Mouse (Mus musculus): Measurements from ENCODE around the gene Heca. TPM values are rescaled to one million over a fixed set of nuclear protein-coding genes. Genes with fewer than 3 reads are reported as not detected.

The Heca gene
- total and polyA plus RNA-seq, 3 experiments, result 11.7 to 31.0 (median 30.0) TPM

DNA sequence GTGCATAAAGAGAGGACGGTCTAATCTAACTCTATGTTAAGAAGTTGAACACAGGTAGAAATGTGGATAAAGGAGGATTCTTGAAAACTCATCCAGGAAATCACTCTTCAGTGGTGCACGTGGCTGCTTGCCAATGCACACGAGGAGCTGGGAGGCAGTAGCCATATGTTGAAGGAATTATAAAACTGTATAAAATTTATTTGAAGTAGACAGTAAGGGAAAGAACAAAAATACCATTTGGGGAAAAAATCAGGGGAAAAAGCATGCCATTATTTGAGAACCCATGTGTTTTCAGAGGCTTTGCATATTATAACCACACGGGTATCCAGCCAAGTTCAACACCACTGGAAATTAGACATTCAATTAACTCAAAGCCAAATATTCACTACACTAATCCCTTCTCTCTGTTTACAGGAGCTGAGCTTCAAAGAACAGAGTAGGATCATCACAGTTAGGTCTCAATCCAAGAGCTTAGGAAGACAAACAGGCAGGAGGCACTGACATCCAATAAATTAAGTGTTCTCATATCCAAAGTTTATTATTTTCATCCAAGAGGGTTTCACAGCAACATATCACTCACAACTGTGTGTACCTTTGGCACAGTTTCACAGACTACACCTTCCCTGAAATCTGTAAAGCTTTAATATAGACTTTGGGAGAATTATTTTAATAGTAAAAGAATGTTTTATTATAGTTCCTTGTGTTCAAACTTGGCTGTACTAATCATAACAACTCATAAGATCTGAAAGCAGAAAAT, 102.9 kb downstream of the Heca start:
- no peak for DNase-seq
- no peak overlapping the region for H3K9ac ChIP-seq (ENCODE audit: low read depth, low read length)
- no peaks in the 10 kb centered on the region for H3K27me3 ChIP-seq (ENCODE audit: control insufficient read depth, insufficient read depth, low read length)
- no peak overlapping the region for H3K4me3 ChIP-seq
- no peak for TF ChIP-seq CTCF (IDR thresholded peaks at IDR 0.05)
- TF ChIP-seq POLR2A (IDR thresholded peaks at IDR 0.05; ENCODE audit: insufficient read depth, low read depth, low read length), result no peak
- no peak for TF ChIP-seq EP300 (IDR thresholded peaks at IDR 0.05; ENCODE audit: insufficient read depth, low read depth, low read length)
- 48% methylated on average over 4 of the region's 4 CpGs for WGBS
- H3K79me2 ChIP-seq (replicated peaks; ENCODE audit: control insufficient read depth, insufficient read depth, low read length), result no peaks in the 10 kb centered on the region
- no peak overlapping the region for H3K27ac ChIP-seq
- intact Hi-C loops (cut with DNase I), result no loop called here
- H3K36me3 ChIP-seq (ENCODE audit: control insufficient read depth, insufficient read depth, low read length), result no peaks in the 10 kb centered on the region; the same call in 1 of the 2 replicates
- H3K4me1 ChIP-seq (ENCODE audit: control insufficient read depth, insufficient read depth, low read length), result no peaks in the 10 kb centered on the region

DNA sequence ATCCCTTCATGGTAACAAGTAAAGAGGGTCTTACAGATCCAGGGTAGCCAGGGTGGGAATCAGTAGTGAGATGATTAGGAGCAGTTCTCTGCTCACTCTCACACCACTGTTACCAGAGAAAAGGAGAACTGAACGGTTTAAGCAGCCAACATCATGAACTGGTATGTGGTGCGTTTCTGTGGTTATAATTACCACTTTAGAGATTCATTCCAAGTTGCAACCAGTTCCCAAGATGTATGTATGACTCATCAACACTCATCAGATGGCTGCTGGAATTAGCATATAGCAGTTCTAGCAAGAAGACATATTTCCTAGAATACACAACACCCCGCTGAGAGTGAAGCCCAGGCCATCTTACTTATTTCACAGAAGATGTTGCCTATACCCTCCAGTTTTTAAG, 105.8 kb downstream of the Heca start:
- Histone ChIP-seq H3K27ac (no peak overlapping the region), H3K4me3 (no peak overlapping the region), H3K4me1 (ENCODE audit: control insufficient read depth, insufficient read depth, low read length) (no peaks in the 10 kb centered on the region; the same call in none of the 2 replicates), H3K27me3 (ENCODE audit: control insufficient read depth, insufficient read depth, low read length) (no peaks in the 10 kb centered on the region), H3K79me2 (replicated peaks; ENCODE audit: control insufficient read depth, insufficient read depth, low read length) (no peaks in the 10 kb centered on the region), H3K36me3 (ENCODE audit: control insufficient read depth, insufficient read depth, low read length) (peaks cover 3% of the 10 kb centered on the region; the same call in 1 of the 2 replicates), H3K9ac (ENCODE audit: low read depth, low read length) (no peak overlapping the region)
- intact Hi-C loops (cut with DNase I), result no loop called here
- no peak for DNase-seq
- TF ChIP-seq EP300 (IDR thresholded peaks at IDR 0.05; ENCODE audit: insufficient read depth, low read depth, low read length), result no peak
- TF ChIP-seq POLR2A (IDR thresholded peaks at IDR 0.05; ENCODE audit: insufficient read depth, low read depth, low read length), result no peak
- no peak for TF ChIP-seq CTCF (IDR thresholded peaks at IDR 0.05)
- WGBS, result 63% methylated on average over 3 of the region's 3 CpGs

DNA sequence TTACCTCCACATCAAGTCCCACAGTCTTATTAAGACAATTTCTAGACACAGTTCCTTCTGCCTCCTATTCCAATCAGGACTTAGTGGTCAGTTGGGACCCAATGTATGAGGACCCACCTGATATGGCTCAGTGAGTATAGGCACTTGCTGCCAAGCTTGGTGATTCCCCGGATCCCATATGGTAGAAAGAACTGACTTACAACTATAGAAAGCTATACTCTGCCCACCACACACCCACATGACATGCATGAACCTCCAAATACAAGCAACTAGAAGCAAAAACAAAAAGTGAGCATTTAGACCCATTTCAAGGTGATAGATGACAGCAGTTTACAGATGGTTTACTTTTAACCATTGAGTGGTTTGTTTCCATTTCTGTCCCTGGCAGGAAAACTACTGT, 111.6 kb downstream of the Heca start:
- Histone ChIP-seq H3K4me1 (ENCODE audit: control insufficient read depth, insufficient read depth, low read length) (peaks cover 5% of the 10 kb centered on the region), H3K36me3 (ENCODE audit: control insufficient read depth, insufficient read depth, low read length) (peaks cover 19% of the 10 kb centered on the region), H3K27ac (peak overlapping the region; percentile 86), H3K4me3 (no peak overlapping the region), H3K9ac (ENCODE audit: low read depth, low read length) (no peak overlapping the region), H3K27me3 (ENCODE audit: control insufficient read depth, insufficient read depth, low read length) (no peaks in the 10 kb centered on the region), H3K79me2 (replicated peaks; ENCODE audit: control insufficient read depth, insufficient read depth, low read length) (0 out of 2 replicates have a peak, but pooled peaks cover 2% of the 10 kb centered on the region)
- TF ChIP-seq CTCF (IDR thresholded peaks at IDR 0.05) (no peak), EP300 (IDR thresholded peaks at IDR 0.05; ENCODE audit: insufficient read depth, low read depth, low read length) (no peak), POLR2A (IDR thresholded peaks at IDR 0.05; ENCODE audit: insufficient read depth, low read depth, low read length) (no peak)
- WGBS, result 92% methylated on average over 1 of the region's 1 CpGs
- no peak for DNase-seq
- intact Hi-C loops (cut with DNase I), result no loop called here

DNA sequence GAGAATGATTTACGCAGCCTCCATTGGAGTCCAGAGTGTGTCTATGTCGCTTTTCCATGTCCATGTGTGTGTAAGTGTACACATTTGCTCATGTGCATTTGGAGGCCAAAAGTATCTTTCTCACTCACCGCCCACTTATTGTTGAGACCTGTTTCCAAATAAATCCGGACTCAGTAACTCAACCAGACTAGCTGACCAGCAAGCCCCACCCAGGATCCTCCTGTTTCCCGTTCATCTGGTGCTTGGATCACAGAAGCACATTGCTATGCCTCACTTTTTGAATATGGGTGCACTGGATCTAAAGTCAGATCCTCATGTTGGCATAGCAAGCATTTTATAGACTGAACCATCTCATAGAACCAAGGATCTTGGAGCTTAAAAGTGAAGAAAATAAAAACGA, 112.8 kb downstream of the Heca start:
- peak in 1 of 2 experiments; percentile 25 for DNase-seq
- intact Hi-C loops (cut with DNase I), result loop anchor here (2.0 kb wide), 1 partner anchor 38 kb away; the partner anchor contains the start of gene Txlnb
- H3K9ac ChIP-seq (ENCODE audit: low read depth, low read length), result peak overlapping the region; percentile 30; the same call in 1 of the 2 replicates
- 0 out of 2 replicates have a peak overlapping the region, but pooled peaks have one; percentile 5 for H3K4me3 ChIP-seq
- TF ChIP-seq EP300 (IDR thresholded peaks at IDR 0.05; ENCODE audit: insufficient read depth, low read depth, low read length) (no peak), POLR2A (IDR thresholded peaks at IDR 0.05; ENCODE audit: insufficient read depth, low read depth, low read length) (peak; percentile 45; the same call in 1 of the 2 replicates)
- H3K27ac ChIP-seq, result peak overlapping the region; percentile 86
- 0 out of 2 replicates have a peak, but pooled peaks cover 2% of the 10 kb centered on the region for H3K79me2 ChIP-seq (replicated peaks; ENCODE audit: control insufficient read depth, insufficient read depth, low read length)
- peaks cover 19% of the 10 kb centered on the region for H3K36me3 ChIP-seq (ENCODE audit: control insufficient read depth, insufficient read depth, low read length)
- H3K27me3 ChIP-seq (ENCODE audit: control insufficient read depth, insufficient read depth, low read length), result no peaks in the 10 kb centered on the region
- peaks cover 5% of the 10 kb centered on the region for H3K4me1 ChIP-seq (ENCODE audit: control insufficient read depth, insufficient read depth, low read length)
- 52% methylated on average over 6 of the region's 6 CpGs for WGBS

DNA sequence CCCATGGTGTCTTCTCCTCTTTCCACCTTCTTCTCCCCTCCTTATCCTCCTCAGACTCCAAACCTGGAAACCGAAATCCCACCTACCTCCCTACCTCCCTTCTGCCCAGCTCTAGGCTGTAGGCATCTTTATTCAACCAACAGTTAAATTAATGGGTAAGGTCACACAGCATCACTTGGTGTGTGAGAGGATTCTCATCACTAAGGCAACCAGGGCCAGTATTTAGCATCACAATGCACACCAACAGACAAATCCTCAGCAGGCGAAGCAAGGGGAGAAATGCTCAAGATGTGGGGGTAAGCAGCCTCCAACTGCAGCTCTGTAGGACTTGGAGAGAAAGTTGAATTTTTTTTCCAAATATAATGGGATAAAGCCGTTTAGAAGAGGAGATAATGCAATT, 116.8 kb downstream of the Heca start:
- WGBS, result 71% methylated on average over 3 of the region's 3 CpGs
- H3K27ac ChIP-seq, result no peak overlapping the region
- H3K9ac ChIP-seq (ENCODE audit: low read depth, low read length), result no peak overlapping the region
- no peak overlapping the region for H3K4me3 ChIP-seq
- H3K27me3 ChIP-seq (ENCODE audit: control insufficient read depth, insufficient read depth, low read length), result no peaks in the 10 kb centered on the region
- H3K4me1 ChIP-seq (ENCODE audit: control insufficient read depth, insufficient read depth, low read length), result peaks cover 5% of the 10 kb centered on the region
- DNase-seq, result no peak
- H3K36me3 ChIP-seq (ENCODE audit: control insufficient read depth, insufficient read depth, low read length), result peaks cover 16% of the 10 kb centered on the region
- TF ChIP-seq POLR2A (IDR thresholded peaks at IDR 0.05; ENCODE audit: insufficient read depth, low read depth, low read length), result no peak
- no peak for TF ChIP-seq CTCF (IDR thresholded peaks at IDR 0.05)
- no peak for TF ChIP-seq EP300 (IDR thresholded peaks at IDR 0.05; ENCODE audit: insufficient read depth, low read depth, low read length)
- H3K79me2 ChIP-seq (replicated peaks; ENCODE audit: control insufficient read depth, insufficient read depth, low read length), result 0 out of 2 replicates have a peak, but pooled peaks cover 2% of the 10 kb centered on the region
- intact Hi-C loops (cut with DNase I), result no loop called here

DNA sequence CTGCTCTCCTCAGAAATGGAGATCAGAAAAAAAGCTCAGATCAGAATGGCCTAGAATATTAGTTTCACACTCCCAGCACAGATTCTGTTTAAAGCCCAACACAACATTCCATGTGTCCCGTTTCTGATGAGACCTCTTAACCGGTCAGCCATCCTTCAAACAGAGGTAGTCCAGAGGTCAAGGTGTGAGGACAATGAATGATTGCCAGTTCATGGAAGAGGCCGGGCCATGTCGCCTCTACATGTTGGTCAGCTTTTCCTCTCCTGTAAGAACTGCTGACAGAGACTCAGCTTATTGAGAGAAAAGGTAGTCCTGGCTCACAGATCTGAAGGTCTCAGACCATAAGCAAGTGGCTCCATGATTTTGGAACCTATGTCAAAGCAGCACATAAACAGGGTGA, 118.7 kb downstream of the Heca start:
- no peaks in the 10 kb centered on the region for H3K27me3 ChIP-seq (ENCODE audit: control insufficient read depth, insufficient read depth, low read length)
- no peaks in the 10 kb centered on the region; the same call in 1 of the 2 replicates for H3K4me1 ChIP-seq (ENCODE audit: control insufficient read depth, insufficient read depth, low read length)
- intact Hi-C loops (cut with DNase I), result no loop called here
- H3K27ac ChIP-seq, result no peak overlapping the region
- H3K9ac ChIP-seq (ENCODE audit: low read depth, low read length), result no peak overlapping the region
- H3K36me3 ChIP-seq (ENCODE audit: control insufficient read depth, insufficient read depth, low read length), result peaks cover 3% of the 10 kb centered on the region; the same call in 1 of the 2 replicates
- H3K4me3 ChIP-seq, result no peak overlapping the region
- 0 out of 2 replicates have a peak, but pooled peaks cover 2% of the 10 kb centered on the region for H3K79me2 ChIP-seq (replicated peaks; ENCODE audit: control insufficient read depth, insufficient read depth, low read length)
- TF ChIP-seq CTCF (IDR thresholded peaks at IDR 0.05), result no peak
- no peak for TF ChIP-seq EP300 (IDR thresholded peaks at IDR 0.05; ENCODE audit: insufficient read depth, low read depth, low read length)
- TF ChIP-seq POLR2A (IDR thresholded peaks at IDR 0.05; ENCODE audit: insufficient read depth, low read depth, low read length), result no peak
- no peak for DNase-seq
- WGBS, result 88% methylated on average over 4 of the region's 4 CpGs

All from heart, adult 2 months (tissue).